Mouse (Mus musculus) left cerebral cortex, postnatal 25 days (tissue): ENCODE results near the gene Resf1. TPM values are rescaled to one million over a fixed set of nuclear protein-coding genes. Genes with fewer than 3 reads are reported as not detected.
"Not testable (repeated sequence)": the region's sequence is repeated elsewhere in the genome, so short reads cannot be mapped to it uniquely, and the experiment has no call there.

ENCODE experiments used
- DNase-seq, 2 experiments: peaks; one replicate each; pipeline ENCODE4 v3.0.0; 2022; ENCODE audit warnings: low spot score in 2 of 2, mixed read lengths in 1 of 2
- intact Hi-C: fragments of 180-260 bp; cut with DNase I; formaldehyde crosslinking; loops from one replicate; pipeline ENCODE4 v1.15.1; 2025
- total RNA-seq, 2 experiments: library from RNA; stranded (reverse); gene quantifications; 2 replicates each; pipeline ENCODE4 v1.2.3; 2021

The Resf1 gene
- 10 to 100 TPM; 18.1 to 18.8 TPM for total RNA-seq

DNA sequence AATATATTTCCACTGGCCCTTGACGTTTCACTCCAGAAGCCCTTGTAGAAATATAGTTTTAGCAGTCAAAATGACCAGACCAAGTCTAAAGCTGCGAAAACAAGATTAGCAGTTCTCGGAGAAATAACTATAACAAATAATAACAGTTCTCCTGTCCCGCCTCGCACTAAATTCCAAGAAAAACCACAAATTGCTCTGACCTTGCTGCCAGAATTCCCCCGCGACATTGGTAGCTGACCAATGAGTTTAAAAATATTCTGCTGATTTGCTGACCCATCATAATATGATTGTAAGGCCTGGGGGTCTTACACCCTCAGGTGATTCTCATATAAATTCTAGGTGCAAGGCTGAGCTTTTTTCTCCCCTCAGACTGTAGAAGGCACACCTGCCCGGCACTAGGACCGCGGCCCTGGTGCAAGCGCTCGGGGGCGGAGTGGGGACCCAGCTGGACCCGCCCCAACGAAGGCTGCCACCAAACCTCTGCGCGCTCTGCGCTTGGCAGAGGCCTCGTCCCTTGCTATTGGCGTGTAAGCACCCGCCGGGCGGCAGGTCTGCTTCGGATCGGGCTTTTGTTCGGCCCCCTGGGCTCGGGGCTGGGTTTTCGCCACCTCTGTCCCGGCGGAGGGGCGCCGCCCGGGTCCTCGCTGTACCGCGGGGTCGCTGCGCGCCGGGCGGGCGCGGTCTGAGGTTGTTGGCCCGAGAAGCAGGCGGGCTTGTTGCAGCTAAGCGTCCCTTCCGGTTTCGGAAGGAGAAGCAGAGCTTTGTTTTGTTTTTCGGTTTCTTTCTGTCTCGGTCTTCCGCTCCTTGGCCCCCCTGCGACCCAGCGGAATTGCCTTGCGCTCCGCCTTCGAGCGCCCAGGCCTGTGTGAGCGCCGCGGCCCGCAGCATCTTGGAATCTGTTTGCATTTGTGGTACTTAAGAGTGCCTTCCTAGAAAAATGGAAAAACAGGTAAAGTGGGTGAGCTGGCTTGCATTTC, at the start of gene Resf1:
Gene Resf1 (plus strand): TSS at position 459 of the 977 bp plus-strand sequence.
- intact Hi-C loops, result loop anchor here (5.0 kb wide), 2 partner anchors 98 to 122 kb away; partner anchors contain the start of genes Amn1 and Bicd1
- DNase-seq, result peak; percentile 89

DNA sequence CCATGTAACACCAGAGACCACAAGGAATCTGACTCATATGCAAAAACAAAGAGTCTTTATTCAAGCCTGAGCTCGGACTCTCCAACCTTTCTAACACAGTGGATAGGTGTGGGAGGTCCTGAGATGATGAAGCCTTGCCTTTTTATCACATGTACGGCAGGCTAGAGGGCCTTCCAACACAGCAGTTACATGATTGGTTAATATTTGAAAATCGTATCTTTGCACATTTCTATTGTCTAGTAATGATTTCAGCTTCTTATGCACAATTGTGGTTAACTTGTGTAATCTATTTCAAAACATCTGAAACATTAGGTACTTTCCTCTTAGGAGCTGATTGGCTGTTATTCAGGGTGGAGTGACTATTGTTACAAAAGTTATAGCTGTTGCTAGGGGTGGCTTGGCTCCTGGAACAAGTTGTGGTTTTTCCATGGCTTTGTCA, 48.4 kb upstream of the Resf1 start:
- intact Hi-C loops, result no loop called here
- DNase-seq, result no peak

DNA sequence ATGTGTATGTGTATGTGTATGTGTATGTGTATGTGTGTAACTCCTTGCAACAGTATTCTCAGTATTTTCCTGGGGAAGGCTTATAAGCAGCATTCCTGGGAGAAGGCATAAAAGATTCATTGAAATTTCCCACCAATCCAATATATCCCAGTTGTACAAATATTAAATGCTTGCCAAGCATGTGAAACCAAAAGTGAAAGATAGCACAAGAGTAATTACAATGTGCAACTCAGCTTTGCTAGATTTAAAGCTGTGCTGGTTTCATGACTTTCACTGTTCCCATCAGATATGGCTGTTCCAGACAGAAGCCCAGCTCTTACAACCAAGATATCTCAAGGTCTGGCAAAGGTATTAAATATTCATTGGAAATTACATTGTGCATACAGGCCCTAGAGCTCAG, 41.3 kb upstream of the Resf1 start:
- intact Hi-C loops, result no loop called here

DNA sequence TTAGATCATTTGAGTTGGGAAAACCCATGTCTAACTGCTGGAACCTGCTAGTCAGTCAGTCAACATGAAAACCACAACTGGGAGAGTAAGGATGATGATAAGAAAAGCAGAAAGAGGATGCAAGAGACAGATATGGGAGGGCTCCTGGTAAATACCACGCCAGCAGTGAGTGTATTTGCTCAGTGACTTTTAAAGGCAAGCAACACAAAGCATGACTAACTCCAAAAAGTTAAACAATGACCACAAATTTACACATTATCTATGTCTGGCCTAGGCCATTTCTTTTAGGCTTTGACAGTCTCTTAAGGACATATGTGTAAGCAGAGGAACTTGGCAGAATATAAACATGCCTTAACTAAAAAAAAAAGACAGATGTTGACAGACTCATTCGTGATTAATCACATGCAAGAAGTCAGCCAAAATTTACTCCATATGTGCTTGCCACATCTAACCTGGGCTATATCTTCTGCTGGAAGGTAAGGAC, 30.9 kb upstream of the Resf1 start:
- DNase-seq, result no peak
- intact Hi-C loops, result loop anchor here (5.0 kb wide), 1 partner anchor 316 kb away; no protein-coding TSS in a partner anchor

More for the DNA sequence above, 41.3 kb upstream of the Resf1 start:
- no peak for DNase-seq

DNA sequence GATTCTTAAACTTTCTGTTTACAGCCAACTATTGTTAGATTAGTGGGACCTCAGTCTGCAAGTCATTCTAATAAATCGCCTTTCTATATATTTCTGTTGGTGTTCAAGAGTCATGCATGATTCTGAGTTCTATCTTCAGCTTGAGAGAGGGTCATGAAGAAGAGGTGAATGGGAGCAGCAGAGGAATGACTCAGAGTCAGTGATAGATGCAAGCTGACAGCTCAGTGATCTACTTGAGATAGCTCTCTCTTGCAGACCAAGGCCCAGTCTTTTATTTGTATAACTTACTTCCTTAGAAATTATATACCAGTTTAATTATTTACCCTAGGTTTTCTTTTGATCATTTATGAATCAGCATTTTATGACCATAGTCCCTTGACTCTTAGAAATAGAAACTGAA, 30.3 kb upstream of the Resf1 start:
- intact Hi-C loops, result loop anchor here (5.0 kb wide), 1 partner anchor 317 kb away; no protein-coding TSS in a partner anchor

DNA sequence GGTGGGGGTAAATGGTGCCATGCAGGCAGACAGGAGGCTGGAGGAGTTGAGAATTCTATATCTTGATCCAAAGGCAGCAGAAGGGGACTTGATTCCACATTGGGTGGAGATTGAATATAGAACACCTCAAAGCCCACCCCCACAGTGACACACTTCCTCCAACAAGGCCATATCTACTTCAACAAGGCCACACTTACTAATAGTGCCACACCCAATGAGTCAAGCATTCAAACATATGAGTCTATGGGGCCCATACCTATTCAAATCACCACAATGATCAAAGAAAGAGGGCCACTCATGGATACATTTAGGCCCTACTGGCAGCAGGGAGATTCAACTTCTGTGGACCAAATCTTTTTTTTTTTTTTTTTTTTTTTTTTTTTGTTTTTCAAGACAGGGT, 28.7 kb upstream of the Resf1 start:
- intact Hi-C loops, result no loop called here

More for the DNA sequence above, 30.3 kb upstream of the Resf1 start:
- no peak for DNase-seq

DNA sequence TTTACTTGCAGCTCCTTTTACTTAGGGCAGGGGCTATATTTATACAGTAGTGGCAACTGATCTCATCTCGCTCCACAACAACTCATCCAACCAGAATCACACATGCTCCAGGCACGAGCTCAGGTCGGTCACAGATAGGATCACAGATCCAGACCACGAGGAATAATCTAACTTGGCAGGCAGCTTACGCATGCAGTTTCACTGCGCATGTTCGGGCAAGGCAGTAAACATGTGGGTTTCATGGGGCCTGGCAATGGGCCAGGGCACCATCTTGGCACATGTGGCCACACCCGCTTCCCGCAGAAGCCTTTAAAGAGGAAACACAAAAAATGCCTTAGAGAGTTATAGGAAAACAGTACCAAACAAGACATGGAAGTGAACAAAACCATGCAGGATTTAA, 21.0 kb upstream of the Resf1 start:
- intact Hi-C loops, DNase-seq: not testable (repeated sequence)

More for the DNA sequence above, 28.7 kb upstream of the Resf1 start:
- DNase-seq, result no peak

DNA sequence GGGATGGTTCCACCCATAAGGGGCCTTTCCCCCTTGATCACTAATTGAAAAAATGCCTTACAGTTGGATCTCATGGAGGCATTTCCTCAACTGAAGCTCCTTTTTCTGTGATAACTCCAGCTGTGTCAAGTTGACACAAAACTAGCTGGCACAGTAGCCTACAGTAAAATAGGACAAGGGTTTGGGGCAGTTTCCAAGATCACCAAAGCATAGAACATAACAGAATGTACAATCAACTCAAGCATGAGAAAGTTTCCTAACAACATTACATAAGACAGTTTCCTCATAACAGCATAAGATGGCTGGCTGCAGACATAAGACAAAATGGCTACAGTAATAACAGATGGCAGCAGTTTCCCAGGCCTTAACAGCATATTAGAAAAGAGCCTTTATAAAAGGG, 6.0 kb upstream of the Resf1 start:
- intact Hi-C loops, DNase-seq: not testable (repeated sequence)

DNA sequence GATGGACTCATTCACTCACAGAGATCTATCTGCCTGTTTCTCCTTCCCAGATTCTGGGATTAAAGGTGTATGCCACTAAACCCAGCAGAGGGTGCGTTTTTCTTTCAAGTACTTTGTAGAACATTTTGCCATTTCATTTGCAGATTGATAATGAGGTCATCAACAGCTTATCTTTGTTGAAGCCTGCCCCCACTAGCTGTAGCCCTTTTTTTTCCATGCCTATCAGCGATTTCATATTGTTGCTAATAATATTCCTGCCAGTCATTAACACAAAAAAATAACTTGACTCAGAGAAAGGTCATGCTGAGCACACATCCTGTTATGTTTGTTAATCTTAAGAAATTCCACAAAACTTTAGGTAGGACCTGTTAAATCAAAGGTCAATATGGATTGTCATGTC, 2.1 kb upstream of the Resf1 start:
- DNase-seq, result no peak

DNA sequence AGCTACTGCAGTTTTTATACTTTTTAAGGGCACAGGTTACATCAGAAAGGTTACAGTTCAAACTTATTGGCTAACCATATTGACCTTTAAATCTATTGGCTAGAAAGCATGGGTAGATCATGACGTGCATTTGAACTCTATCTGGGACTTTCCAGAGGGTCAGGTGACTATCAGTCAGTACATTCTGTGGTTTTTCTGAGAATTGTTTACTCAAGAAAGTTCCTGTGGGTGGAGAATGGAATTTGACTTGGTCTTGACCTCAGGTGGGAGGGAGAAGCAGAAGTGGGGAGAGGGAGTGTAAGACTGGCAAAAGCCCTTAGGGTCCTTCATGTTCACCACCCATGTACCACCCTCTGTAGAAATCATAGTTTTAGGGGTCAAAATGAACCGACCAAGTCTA, 1.4 kb upstream of the Resf1 start:
- intact Hi-C loops, result loop anchor here (5.0 kb wide), 2 partner anchors 100 to 120 kb away; partner anchors contain the start of genes Amn1 and Bicd1
- no peak for DNase-seq

More for the DNA sequence above, 2.1 kb upstream of the Resf1 start:
- intact Hi-C loops, result loop anchor here (5.0 kb wide), 2 partner anchors 100 to 120 kb away; partner anchors contain the start of genes Amn1 and Bicd1

DNA sequence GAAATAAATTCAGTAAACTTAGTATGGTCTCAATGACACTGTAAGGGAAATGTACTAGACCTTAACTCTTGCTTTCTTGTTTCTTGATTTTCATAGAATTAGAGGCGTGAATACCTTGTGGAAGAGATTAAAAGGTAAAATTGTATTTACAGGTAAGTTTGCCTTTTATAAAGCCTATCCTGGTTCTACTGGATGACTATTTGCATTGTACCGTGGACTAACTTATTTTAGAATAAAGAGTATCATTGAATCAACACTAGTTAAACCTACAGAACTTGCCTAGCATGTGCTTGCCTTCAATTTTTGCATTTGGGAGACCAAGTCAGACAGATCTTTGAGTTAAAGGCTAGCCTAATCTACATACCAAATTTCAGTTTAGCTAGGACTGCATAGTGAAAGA, 1.0 kb downstream of the Resf1 start:
- no peak for DNase-seq
- intact Hi-C loops, result no loop called here

DNA sequence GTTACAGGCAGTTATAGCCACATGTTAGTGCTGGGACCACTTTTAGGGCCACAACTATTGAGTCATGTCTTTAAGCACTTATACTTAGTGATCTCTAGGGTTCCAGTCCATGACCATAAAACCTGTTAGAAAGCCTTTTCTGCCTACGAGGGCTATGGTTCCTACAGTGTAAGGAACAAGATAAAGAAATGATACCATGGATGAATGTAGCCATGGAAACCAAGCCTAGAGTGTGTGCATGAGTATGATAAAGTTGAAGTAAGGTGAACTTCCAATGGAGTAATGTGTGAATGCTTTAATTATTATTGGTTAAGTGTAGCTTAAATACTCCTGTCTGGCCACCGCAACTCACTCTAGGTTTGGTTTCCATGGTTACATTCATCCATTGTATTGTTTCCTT, 1.8 kb downstream of the Resf1 start:
- no peak for DNase-seq
- intact Hi-C loops, result no loop called here

DNA sequence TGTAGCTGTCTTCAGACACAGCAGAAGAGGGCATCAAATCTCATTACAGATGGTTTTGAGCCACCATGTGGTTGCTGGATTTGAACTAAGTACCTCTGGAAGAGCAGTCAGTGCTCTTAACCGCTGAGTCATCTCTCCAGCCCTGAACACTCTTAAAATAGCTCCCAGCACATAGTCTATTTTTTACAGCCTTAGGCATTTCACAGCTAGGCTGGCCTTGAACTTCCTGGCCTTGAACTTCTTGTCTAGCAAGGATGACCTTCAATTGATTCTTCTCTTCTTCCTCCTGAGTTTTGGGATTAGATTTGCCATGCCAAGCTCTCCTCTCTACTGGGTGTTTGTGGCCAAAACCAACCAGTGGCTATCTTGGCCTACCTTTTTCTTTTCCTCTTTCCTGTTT, 2.6 kb downstream of the Resf1 start:
- DNase-seq, result no peak
- intact Hi-C loops, result no loop called here

DNA sequence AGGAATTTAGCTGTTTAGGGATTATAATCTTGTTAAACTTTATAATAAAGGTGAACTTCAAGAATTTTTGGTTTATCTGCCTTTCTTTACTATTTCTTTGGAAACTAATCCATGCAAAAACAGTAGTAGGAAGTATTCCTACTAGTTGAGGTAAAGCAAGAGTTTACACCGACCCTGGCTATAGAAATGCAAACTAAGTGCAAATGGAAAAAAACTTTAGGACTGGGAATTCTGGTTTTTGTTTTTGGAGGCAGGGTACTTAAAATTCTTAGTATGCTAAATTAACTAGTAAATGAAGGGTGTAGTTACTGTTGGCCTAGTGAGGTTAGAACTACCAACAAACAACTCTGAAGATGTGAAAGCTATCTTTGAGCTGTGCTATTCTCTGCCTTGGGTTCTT, 3.0 kb downstream of the Resf1 start:
- no peak for DNase-seq
- intact Hi-C loops, result no loop called here

DNA sequence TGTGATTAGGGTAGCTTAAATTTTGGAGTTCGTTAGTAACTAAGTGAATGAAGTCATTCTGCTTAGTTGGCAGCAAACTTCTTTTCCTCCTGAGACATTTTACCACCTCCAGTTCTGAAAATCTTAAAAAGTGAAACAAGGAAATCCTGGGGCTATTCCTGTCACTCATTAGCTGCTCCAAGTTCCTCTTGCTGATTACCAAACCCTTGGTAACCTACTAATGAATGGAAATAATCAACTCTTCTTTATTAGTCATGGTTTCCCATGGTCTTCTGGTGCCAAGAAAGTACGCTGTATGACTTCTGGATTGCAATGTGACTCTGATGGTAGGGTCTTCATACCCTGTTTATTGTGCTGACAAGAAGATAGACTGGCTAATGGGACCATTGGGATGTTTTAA, 5.7 kb downstream of the Resf1 start:
- intact Hi-C loops, result no loop called here
- no peak for DNase-seq

DNA sequence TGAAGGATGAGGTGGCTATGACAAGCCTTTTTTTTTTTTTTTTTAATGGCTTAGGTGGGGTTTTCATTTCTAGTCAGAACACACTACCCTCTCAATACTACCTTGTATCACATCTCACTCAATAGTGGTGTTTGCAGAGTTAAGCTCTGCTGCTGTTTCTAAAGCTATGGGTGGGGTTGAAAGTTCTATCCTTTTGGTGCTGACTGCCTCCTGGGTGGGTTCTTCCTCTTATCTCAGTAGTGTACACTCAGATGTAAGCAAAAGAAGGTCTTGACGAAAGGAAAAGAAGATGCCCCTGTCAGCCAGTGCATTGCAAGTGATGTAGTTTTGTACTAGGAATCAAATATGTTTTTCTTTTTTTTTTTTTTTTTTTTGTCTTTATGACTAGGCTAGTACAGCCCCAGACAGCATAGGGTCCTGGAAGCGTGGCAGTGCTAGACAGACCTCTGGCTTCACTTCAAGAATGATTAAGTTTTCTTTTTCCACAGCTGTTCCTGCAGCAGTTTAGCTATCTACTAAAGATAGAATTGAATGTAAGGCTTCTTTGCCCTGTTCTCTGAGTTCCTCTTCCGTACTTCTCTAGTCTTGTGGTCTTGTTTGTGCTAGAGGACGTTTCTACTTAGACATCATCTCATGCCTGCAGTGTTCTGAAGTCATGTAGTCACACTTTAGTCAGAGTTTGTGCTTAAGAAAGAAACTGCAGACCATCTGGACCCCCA, 14.5 kb downstream of the Resf1 start:
- intact Hi-C loops, result no loop called here
- DNase-seq, result no peak

DNA sequence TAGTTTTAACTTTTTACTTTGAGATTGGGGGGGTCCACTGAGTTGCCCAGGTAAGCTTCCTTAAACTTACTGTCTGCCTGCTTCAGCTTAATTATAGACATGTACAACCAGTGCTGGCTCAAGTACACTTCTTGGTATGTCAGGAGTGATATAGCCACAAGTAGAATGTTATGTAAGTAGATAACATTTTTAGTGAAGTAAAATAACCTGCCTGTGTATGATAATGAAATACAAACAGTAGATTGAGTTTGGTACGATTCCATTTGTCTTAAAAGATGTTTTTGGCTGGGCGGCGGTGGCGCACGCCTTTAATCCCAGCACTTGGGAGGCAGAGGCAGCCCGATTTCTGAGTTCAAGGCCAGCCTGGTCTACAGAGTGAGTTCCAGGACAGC, 15.0 kb downstream of the Resf1 start:
- intact Hi-C loops, result no loop called here

DNA sequence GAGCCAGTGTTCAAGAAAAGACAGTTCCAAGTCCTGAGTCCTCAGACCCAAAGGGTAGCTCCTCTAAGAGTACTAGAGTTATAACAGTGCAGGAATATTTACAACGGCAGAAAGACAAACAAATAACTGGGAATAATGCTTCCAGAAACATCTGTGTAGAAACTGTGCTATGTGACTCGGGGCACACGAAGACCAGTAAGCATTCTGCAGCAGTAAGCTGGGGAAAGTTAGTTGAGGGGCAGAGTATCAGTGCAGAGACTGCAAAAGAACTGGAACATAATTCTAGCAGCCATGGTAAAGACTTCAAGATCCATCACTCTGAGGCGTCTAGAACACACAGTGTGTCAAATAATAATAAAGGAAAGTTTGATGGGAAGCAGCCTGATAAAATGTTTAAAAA, 19.9 kb downstream of the Resf1 start:
- intact Hi-C loops, result no loop called here
- DNase-seq, result no peak

More for the DNA sequence above, 15.0 kb downstream of the Resf1 start:
- DNase-seq, result no peak

DNA sequence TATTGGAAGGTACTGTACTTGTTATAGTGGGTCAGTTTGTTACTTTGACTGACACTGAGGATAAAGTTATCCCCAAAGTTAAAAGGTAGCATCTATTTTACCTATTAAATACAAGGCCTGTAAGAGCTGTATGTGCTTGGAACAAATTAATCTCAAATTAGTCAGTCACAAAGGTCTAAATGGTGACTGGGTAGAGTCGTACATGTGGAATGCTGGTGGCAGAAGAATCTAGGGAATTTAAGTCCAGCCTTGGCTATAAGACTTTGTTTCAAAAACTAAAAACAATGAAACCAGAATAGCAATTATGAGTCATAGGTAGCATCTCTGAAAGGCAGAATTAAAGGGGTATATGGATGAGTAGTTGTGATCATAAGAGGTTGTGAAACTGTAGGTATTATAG, 21.1 kb downstream of the Resf1 start:
- no peak for DNase-seq
- intact Hi-C loops, result no loop called here

DNA sequence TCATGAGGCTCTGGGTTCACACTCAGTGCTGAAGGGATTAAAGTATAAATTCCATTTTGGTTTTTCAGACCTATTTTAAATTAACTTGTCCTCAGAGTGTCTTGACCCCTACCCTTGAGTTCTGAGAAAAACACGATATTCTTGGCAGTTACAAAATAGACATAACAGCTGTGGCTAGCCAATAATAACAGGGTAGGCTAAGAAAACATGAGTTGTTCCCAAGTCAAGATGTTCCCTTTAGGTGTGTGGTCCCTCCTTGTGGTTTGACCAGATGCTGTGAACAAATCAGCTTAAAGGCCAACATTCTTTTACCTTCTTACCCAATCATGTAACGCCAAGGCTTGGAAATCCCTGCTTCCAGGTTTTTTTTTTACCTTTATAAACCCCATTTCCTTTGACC, 23.8 kb downstream of the Resf1 start:
- no peak for DNase-seq
- intact Hi-C loops, result no loop called here
